Mouse (Mus musculus): ENCODE results near the gene Pten.
"Not testable (repeated sequence)": the region's sequence is repeated elsewhere in the genome, so short reads cannot be mapped to it uniquely, and the experiment has no call there.

The Pten gene

GRCm38 (mm10) chr19:32755104-32755791 is 2.0 kb upstream of the Pten start:
- no peak for DNase-seq

DNA sequence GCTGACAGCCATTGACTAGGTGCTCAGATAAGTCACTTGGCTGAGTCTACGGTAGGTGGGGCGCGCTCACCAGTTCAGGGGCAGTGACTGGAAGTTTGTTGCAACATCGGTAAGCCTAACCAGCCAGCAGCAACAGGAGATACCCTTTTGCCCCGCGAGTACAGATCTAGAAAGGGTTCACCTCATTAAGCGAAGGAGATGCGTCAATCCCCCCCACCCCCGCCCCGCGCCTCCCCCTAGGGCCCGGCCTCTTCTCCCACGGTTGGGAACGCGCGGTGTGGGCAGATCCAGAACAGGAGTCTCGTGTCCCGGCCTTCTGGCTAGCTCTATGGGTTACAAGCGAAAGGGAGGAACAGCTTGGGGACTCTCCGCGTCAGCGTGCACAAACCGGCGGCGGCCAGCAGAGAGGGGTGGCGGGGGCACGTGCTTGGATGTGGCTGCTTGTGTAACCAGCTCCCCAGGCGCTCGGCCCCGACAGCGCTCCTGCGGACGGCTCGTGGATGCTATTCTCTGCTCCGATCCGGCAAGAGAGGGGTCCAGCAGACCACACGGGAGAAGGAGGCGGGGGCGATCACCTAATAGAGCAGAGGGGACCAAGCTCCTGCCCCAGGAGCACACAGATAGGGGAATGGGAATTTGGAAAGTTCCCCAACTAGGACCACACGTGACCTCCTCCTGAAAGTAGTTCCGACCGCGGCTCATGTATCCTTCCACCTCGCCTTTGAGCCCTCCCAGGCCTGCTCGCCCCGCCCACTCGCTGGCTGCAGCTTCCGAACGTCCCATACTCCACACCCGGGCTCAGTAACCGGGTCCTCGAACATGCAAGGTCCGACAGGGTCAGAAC is 1.3 kb upstream of the Pten start:
- DNase-seq = peak; percentile 96

DNA sequence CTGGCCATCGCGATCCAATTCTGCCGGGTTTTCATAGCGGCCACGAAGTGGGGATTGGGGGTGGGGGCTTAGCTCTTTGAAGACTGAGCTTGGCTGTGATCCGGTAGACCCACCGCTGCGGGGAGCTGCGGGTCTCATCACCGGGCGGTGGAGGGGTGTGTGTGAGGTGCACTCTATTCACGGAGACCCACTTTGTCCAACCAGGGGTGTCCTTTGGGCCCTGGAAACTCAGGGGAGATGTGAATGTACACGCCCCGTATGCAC is 729 bp upstream of the Pten start:
- DNase-seq = no peak

DNA sequence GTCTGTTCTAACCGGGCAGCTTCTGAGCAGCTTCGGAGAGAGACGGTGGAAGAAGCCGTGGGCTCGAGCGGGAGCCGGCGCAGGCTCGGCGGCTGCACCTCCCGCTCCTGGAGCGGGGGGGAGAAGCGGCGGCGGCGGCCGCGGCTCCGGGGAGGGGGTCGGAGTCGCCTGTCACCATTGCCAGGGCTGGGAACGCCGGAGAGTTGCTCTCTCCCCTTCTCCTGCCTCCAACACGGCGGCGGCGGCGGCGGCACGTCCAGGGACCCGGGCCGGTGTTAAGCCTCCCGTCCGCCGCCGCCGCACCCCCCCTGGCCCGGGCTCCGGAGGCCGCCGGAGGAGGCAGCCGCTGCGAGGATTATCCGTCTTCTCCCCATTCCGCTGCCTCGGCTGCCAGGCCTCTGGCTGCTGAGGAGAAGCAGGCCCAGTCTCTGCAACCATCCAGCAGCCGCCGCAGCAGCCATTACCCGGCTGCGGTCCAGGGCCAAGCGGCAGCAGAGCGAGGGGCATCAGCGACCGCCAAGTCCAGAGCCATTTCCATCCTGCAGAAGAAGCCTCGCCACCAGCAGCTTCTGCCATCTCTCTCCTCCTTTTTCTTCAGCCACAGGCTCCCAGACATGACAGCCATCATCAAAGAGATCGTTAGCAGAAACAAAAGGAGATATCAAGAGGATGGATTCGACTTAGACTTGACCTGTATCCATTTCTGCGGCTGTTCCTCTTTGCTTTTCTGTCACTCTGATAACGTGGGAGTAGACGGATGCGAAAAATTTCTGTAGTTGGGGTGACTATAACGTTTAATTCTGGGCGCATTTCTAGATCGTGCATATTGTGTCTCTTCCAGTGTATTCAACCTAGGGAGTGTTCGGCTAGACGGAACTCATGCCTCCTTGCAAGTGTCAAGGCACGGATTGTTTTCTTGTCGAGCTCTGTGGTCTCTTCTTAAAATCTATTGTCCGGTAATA is 815 bp downstream of the Pten start:
- peak; percentile 54 for DNase-seq

DNA sequence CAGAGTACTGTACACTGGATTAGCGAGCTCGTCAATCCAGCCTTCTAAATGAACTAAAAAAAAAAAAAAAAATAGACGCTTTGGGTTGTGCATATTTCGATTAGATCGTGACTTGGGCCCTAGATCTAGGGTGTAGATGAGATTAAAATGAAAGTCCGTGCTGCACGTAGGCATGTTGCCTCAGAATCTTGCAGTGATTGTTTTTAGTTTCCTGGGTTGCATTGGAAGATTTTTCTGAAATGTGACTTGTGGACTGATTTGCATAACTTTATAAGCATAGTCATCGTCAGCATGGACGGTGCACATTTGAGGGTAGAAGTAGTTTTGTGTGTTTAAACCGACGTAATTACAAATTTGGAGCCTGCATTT is 1.5 kb downstream of the Pten start:
- no peak for DNase-seq

- DNase-seq = no peak
Observed at GRCm38 (mm10) chr19:32759357-32760024, 2.2 kb downstream of the Pten start.

DNA sequence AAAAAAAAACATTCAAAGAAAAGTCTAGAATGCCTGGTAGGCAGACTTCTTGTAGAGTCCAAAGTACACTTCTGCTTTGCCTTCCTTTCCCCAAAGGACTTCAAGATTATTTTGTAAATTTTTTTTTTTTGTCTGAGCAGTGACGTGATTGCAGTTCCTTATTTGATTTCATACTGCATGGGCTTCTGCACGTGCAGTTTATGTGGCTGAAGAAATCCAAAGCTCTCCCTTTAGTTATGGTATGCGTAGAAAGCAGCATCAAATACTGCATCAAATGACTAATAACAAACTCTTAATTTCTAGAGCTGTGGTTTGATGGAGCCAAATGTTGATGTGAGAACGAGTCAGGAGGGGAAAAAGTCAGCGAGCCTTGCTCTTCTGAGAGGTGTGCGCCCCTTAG is 3.2 kb downstream of the Pten start:
- no peak for DNase-seq

DNA sequence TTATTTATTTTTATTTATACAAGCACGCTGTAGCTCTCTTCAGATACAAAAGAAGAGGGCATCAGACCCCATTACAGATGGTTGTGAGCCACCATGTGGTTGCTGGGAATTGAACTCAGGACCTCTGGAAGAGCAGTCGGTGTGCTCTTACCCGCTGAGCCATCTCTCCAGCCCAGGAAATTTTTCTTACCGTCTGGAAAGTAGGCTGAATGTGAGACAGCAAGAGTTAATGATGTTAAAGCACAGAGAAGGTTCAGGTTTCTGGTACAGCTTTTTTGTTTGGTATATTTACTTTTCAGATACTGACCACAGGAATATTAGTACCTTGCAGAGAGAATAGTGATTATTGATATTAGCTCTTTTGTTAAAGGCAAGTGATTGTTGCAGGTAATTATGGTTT is 3.9 kb downstream of the Pten start:
- DNase-seq = no peak

DNA sequence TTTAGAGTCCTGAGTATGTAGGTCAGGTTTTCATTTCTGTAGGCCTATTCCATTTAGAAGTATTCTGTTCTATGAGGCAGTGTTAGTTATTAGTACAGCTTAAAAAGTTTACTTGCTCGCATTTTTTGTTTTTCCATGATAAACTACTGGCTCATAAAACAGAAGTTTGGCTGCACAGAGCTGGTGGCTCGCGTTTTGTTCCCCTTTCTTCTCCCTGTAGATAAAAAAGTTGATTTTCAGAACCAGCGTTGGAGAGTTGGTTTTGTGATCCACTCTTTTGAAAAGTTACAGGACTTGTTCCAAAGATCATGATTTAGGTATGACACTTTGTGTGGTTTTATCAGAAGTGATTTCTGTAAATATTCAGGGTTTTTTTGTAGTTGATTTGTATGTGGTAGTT is 5.2 kb downstream of the Pten start:
- DNase-seq = no peak

- no peak for DNase-seq
Observed at GRCm38 (mm10) chr19:32778411-32778810, 21.1 kb downstream of the Pten start.

DNA sequence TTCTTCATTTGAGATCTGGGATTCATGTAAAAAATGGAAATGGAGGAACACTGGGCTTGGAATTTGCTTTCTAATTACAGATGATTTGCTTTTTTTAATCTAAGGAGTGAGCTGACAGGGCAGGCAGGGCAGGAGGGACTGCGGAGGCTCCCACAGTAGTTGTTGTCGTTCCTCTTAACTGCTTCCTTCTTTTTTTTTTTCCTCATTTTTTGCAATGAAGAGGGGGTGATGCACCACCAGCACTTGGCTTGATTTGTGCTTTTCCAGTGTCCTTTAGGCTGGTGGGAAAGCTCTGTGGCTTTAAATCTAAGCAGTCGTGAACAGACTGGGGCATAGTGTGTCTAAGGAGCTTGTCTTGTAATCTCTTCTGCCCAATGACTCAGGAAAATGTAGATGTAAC is 21.8 kb downstream of the Pten start:
- no peak for DNase-seq

- no peak for DNase-seq
Observed at GRCm38 (mm10) chr19:32781305-32782071, 24.2 kb downstream of the Pten start.

- DNase-seq = not testable (repeated sequence)
Observed at GRCm38 (mm10) chr19:32787388-32787787, 30.1 kb downstream of the Pten start.

DNA sequence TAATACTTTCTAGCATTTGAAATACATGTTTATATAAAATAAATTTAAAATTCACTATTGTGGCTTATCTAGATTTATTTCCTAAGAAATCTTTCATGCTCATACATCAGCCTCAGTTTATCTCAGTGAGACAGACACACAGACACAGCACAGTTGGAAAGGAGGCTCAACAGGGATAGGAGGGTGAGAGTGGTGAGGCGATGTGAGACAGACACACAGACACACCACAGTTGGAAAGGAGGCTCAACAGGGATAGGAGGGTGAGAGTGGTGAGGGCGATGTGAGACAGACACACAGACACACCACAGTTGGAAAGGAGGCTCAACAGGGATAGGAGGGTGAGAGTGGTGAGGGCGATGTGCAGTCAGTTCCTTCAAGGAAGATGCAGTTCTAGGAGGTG is 30.7 kb downstream of the Pten start:
- DNase-seq = not testable (repeated sequence)

DNA sequence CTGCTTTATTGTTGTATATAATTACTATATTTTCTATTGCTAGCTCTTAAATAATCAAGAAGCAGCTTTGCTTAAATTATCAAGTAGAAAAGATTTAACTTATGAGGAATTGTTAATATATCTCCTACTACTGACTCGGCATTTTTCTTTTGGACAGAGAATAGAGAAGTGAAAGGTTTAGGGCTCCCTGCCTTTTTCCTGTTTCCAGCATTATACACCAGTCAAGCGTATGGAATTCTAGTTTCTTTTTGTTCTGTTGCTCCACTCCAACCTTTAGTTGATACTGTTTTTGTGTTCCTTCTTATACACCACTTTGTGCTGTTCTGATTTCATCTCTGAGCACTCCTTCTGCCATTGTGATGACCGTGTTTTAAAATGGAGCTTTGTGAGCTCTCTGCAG is 32.2 kb downstream of the Pten start:
- DNase-seq = no peak

- peak; percentile 41 for DNase-seq
Observed at GRCm38 (mm10) chr19:32792610-32793009, 35.3 kb downstream of the Pten start.

DNA sequence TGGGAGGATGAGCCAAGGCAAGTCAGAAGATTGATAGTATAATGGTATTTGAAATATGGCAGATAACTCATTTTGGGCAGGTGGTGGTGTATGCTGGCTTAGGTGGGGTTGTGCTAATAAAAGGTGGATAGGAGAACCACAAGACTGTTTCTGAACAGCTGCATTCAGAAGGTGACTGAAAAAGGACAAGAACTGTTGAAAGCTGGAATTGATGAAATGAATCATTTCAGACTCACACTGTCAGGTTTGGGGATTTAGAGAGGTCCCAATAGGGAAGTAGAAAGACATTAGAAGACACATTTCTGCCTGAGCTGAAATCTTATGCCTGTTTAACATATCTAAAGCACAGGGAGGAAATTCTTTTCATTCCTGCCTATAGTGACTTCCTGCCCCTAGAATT is 36.6 kb downstream of the Pten start:
- DNase-seq = no peak

GRCm38 (mm10) chr19:32800557-32800956 is 43.3 kb downstream of the Pten start:
- DNase-seq = no peak

DNA sequence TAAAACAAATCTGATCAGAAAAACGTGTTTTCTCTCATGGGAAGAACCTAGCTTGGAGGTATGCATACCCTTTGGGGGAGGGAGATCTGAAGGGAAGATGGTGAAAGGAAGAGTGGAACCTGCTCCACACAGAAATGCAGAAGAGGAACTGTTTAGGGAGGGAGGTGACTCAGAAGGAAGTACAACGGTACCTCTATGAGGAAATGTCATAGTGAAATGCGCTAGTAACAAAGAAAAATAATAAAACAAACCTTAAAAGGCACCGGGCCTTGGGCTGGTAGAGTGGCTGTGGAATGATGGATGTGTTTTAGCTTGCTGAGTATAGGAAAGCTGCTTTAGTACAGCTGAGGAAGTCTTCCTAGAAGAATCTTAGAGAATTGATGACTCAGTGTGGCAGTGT is 47.4 kb downstream of the Pten start:
- DNase-seq = no peak

DNA sequence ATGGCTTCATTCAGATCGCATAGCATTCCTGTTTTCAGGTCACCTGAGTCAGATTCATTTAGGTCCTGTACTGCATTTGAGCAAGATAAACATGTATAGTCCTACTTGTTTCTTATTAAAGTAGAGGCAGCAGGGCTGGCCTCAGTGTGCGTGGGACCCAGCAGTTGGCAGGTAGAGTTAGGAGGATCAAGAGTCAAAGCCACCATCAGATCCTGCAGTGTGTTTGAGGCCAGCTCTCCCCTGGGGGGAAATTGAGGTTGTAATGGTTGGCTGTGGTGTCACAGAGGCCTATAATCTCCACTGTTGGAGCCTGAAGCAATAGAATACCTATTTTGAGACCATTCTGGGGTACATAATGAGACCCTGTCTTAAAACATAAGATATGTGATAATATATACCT is 50.3 kb downstream of the Pten start:
- no peak for DNase-seq

DNA sequence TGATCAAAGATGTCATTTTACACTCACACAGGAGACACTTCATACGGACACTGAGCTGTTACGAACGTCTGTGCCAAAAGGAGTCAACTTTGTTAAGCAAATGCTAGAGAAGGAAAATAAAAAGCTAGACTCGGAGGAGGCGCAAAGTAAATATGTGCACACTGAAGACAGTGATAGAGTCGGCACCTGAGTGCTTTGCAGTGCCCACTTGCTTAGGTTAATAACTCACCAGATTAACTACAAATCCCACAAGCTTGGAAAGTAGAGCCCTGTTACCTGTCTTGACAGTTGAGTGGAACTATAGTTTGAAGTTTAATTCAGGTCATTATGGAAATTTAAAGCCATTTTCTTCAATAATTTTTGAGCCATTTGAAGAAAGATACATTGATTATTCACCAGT is 51.4 kb downstream of the Pten start:
- DNase-seq = no peak

DNA sequence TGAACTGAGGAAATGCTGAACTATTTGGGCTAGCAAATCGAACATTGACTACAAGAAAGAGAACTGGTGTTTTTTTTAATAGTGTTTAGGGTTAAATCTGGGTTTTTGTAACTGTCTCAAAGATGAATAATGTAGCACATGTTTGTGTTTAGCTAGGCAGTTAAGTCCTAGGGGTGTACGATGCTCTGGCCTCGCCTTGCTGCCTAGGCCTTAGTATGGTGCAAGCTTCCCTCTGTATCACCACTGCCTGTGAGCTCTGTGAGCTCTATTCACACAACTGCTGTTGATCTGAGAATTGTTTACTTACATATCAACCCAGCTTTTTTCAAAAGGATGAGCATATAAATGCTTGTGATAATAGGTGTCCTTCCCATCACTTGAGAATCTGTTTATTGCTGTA is 51.8 kb downstream of the Pten start:
- no peak for DNase-seq
